Mouse (Mus musculus) intestine, embryonic 14.5 days (tissue): ENCODE data around the gene Acot2. TPM values are rescaled to one million over a fixed set of nuclear protein-coding genes. Genes with fewer than 3 reads are reported as not detected.
"Not testable (repeated sequence)": the region's sequence is repeated elsewhere in the genome, so short reads cannot be mapped to it uniquely, and the experiment has no call there.

Experiments used
- ATAC-seq: fragments of 200-750 bp; cut with Nextera tagmentation; replicated peaks from 2 replicates; pipeline ENCODE4 v1.8.0; 2017; ENCODE audit warnings: low read depth, moderate number of reproducible peaks, moderate TSS enrichment, moderate library complexity; ENCODE audit not compliant: low FRiP score, low TSS enrichment
- DNase-seq: peaks from one replicate; pipeline ENCODE4 v3.0.0-alpha.2; 2018; ENCODE audit warnings: low spot score
- H3K27ac ChIP-seq: fragments of 300-500 bp; sonication (generic); 2 replicates; pipeline ENCODE4 v1.5.1; 2014; ENCODE audit warnings: low read depth, mild to moderate bottlenecking, control low read depth
- H3K27me3 ChIP-seq: fragments of 300-500 bp; sonication (generic); replicated peaks from 2 replicates; pipeline ENCODE4 v1.6.1; 2014; ENCODE audit warnings: low read length, control low read depth; ENCODE audit not compliant: control insufficient read depth, insufficient read depth
- H3K36me3 ChIP-seq: fragments of 300-500 bp; sonication (generic); 2 replicates; pipeline ENCODE4 v1.6.1; 2014; ENCODE audit warnings: low read length, control low read depth; ENCODE audit not compliant: control insufficient read depth, insufficient read depth
- H3K4me1 ChIP-seq: fragments of 300-500 bp; sonication (generic); replicated peaks from 2 replicates; pipeline ENCODE4 v1.6.1; 2014; ENCODE audit warnings: low read length, control low read depth, mixed read lengths; ENCODE audit not compliant: control insufficient read depth, insufficient read depth
- H3K4me2 ChIP-seq: fragments of 300-500 bp; sonication (generic); 2 replicates; pipeline ENCODE4 v1.6.1; 2014; ENCODE audit warnings: low read length
- H3K4me3 ChIP-seq: fragments of 300-500 bp; sonication (generic); 2 replicates; pipeline ENCODE4 v1.5.1; 2014; ENCODE audit warnings: low read depth, low read length, control low read depth, mixed read lengths
- H3K9ac ChIP-seq: fragments of 300-500 bp; sonication (generic); 2 replicates; pipeline ENCODE4 v1.6.1; 2014; ENCODE audit warnings: mild to moderate bottlenecking, low read length
- H3K9me3 ChIP-seq: fragments of 300-500 bp; sonication (generic); 2 replicates; pipeline ENCODE4 v1.6.1; 2016; ENCODE audit warnings: low read length, control low read depth; ENCODE audit not compliant: control insufficient read depth
- WGBS: fragments of 180-500 bp; shearing (Covaris S2); extraction: QIAGEN DNeasy Blood & Tissue Kit; methylation state at CpG from one replicate; pipeline ENCODE4 v1.1.7; 2014; 5-methylcytosine and 5-hydroxymethylcytosine counted together
- polyA plus RNA-seq: library from polyadenylated mRNA; unstranded; fragments of >200 nt; fragmentation: Nextera tagmentation; extraction: Ambion mirVana; gene quantifications from 2 replicates; pipeline ENCODE4 v1.2.1, GENCODE M21; 2014

Acot2 gene
- polyA plus RNA-seq, 1 experiment from 2014 or later: 25.9 TPM

- no peaks in the 10 kb centered on the region for H3K36me3 ChIP-seq
- H3K4me3 ChIP-seq: no peak within 1 kb of the TSS
- 77% methylated on average over 4 of the region's 4 CpGs for WGBS
- no peak within 1 kb of the TSS for H3K27ac ChIP-seq
- H3K4me1 ChIP-seq: peaks cover 12% of the 10 kb centered on the region
- DNase-seq (no peak), ATAC-seq (no peak)
- peaks cover 2% of the 10 kb centered on the region; the same call in 1 of the 2 replicates for H3K9me3 ChIP-seq
- no peaks in the 10 kb centered on the region for H3K27me3 ChIP-seq
- no peak within 1 kb of the TSS for H3K4me2 ChIP-seq
- no peak within 1 kb of the TSS for H3K9ac ChIP-seq
These were observed 2.9 kb upstream of the Acot2 start, which contains the start of gene Heatr4 for GRCm38 (mm10) chr12:83984752-83985151. Gene Heatr4, minus strand, starts transcription at chr12:83984852.

GRCm38 (mm10) chr12:83987242-83987582 lies 449 bp upstream of the Acot2 start:
- H3K36me3 ChIP-seq: peaks cover 7% of the 10 kb centered on the region; the same call in 1 of the 2 replicates

DNA sequence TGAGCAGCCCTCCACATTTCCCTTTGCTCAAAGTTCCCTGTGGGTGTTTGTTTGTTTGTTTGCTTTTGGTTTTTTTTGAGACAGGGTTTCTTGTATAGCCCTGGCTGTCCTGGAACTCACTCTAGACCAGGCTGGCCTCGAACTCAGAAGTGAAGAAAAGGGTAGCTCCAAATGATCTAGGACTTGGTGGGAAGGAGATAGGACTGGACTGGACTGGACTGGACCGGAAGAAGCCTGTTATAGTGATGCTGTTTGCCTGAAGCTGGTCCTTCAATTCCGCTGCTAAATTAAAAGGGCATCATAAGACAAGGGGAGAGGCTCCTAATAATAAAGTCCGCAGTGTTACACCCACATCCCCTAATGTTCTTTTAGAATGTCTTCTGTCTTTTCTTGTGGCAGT lies 822 bp downstream of the Acot2 start:
- 65% methylated on average over 4 of the region's 4 CpGs for WGBS
- Histone ChIP-seq H3K36me3 (peaks cover 12% of the 10 kb centered on the region), H3K27me3 (no peaks in the 10 kb centered on the region), H3K9ac (peak overlapping the region; percentile 74), H3K4me3 (peak overlapping the region; percentile 55), H3K4me2 (peak overlapping the region; percentile 59), H3K27ac (peak overlapping the region; percentile 93), H3K4me1 (peaks cover 12% of the 10 kb centered on the region), H3K9me3 (no peaks in the 10 kb centered on the region)
- peak; percentile 44; the same call in 1 of the 2 replicates for ATAC-seq
- no peak for DNase-seq

More at GRCm38 (mm10) chr12:83987242-83987582, 449 bp upstream of the Acot2 start:
- peak overlapping the region; percentile 93 for H3K27ac ChIP-seq
- H3K9me3 ChIP-seq: peaks cover 2% of the 10 kb centered on the region; the same call in 1 of the 2 replicates
- H3K4me1 ChIP-seq: peaks cover 12% of the 10 kb centered on the region
- ATAC-seq: peak; percentile 34
- peak overlapping the region; percentile 55 for H3K4me3 ChIP-seq
- 18% methylated on average over 8 of the region's 8 CpGs for WGBS
- H3K9ac ChIP-seq: peak overlapping the region; percentile 74; the same call in 1 of the 2 replicates
- peak overlapping the region; percentile 59 for H3K4me2 ChIP-seq
- H3K27me3 ChIP-seq: no peaks in the 10 kb centered on the region
- DNase-seq: no peak

- Histone ChIP-seq H3K9ac (no peak overlapping the region), H3K9me3 (no peaks in the 10 kb centered on the region), H3K27me3 (no peaks in the 10 kb centered on the region), H3K27ac (no peak overlapping the region), H3K4me1 (peaks cover 12% of the 10 kb centered on the region), H3K4me2 (no peak overlapping the region), H3K4me3 (no peak overlapping the region), H3K36me3 (peaks cover 15% of the 10 kb centered on the region)
- WGBS: 93% methylated on average over 4 of the region's 4 CpGs
- no peak for DNase-seq
- no peak for ATAC-seq
These were observed 1.7 kb downstream of the Acot2 start for GRCm38 (mm10) chr12:83989378-83989777.

DNA sequence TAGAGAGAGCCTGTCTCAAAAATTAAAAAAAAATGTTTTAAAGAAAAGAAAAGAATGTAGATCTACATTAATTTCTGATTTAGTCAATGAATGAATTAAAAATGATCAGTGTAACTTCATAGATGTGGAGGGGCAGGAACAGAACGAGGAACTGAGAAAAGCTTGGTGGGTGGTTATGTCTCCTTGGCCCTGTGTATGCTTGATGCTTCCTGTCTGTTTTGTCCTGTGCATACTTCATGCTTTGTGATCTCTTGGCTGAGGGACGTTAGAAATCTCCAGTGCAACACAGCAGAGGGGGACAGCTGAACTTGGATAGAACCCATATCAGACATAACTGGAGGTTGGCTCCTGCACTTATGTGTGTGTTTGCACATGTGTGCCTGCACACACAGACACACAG lies 9.6 kb downstream of the Acot2 start:
- H3K9me3 ChIP-seq: peaks cover 2% of the 10 kb centered on the region; the same call in 1 of the 2 replicates
- no peaks in the 10 kb centered on the region for H3K4me1 ChIP-seq
- DNase-seq: no peak
- H3K4me3 ChIP-seq: no peak overlapping the region
- H3K36me3 ChIP-seq: peaks cover 8% of the 10 kb centered on the region
- 63% methylated on average over 2 of the region's 2 CpGs for WGBS
- no peaks in the 10 kb centered on the region for H3K27me3 ChIP-seq
- ATAC-seq: no peak
- no peak overlapping the region for H3K27ac ChIP-seq
- no peak overlapping the region for H3K9ac ChIP-seq
- no peak overlapping the region for H3K4me2 ChIP-seq

GRCm38 (mm10) chr12:83998341-83999107 lies 10.9 kb downstream of the Acot2 start:
- Histone ChIP-seq H3K4me3 (no peak overlapping the region), H3K27me3 (no peaks in the 10 kb centered on the region), H3K4me2 (no peak overlapping the region), H3K4me1 (no peaks in the 10 kb centered on the region), H3K9me3 (peaks cover 2% of the 10 kb centered on the region; the same call in 1 of the 2 replicates), H3K9ac (no peak overlapping the region), H3K27ac (no peak overlapping the region), H3K36me3 (peaks cover 3% of the 10 kb centered on the region; the same call in 1 of the 2 replicates)
- 60% methylated on average over 11 of the region's 11 CpGs for WGBS
- ATAC-seq (no peak), DNase-seq (no peak)

- H3K9ac ChIP-seq, DNase-seq, H3K36me3 ChIP-seq, H3K4me2 ChIP-seq, H3K4me1 ChIP-seq, ATAC-seq, H3K4me3 ChIP-seq, H3K27me3 ChIP-seq, H3K9me3 ChIP-seq, H3K27ac ChIP-seq: not testable (repeated sequence)
- 56% methylated on average over 8 of the region's 8 CpGs for WGBS
These were observed 11.6 kb downstream of the Acot2 start for GRCm38 (mm10) chr12:83999237-83999636.

DNA sequence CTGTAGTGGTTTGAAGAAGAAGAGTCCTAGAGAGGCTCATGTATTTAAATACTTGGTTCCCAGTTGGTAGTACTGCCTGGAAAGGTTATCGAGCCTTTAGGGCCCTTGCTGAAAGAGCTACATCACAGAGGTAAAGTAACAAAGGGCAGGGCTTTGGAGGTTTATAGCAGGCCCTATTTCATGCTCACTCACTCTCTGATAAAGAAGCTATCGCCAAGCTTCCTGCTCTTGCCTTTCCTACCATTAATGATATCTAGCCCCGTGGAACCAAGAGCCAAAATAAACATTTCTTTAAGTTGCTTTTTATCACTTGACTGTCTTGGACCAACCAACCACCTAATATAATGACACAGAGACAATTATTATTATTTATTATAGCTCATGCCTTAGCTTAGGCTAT lies 12.8 kb downstream of the Acot2 start:
- Histone ChIP-seq H3K4me2 (no peak overlapping the region), H3K36me3 (no peaks in the 10 kb centered on the region), H3K27ac (no peak overlapping the region), H3K4me3 (no peak overlapping the region), H3K9ac (no peak overlapping the region), H3K9me3 (peaks cover 2% of the 10 kb centered on the region; the same call in 1 of the 2 replicates), H3K4me1 (no peaks in the 10 kb centered on the region), H3K27me3 (no peaks in the 10 kb centered on the region)
- 44% methylated on average over 3 of the region's 3 CpGs for WGBS
- DNase-seq: no peak
- no peak for ATAC-seq

DNA sequence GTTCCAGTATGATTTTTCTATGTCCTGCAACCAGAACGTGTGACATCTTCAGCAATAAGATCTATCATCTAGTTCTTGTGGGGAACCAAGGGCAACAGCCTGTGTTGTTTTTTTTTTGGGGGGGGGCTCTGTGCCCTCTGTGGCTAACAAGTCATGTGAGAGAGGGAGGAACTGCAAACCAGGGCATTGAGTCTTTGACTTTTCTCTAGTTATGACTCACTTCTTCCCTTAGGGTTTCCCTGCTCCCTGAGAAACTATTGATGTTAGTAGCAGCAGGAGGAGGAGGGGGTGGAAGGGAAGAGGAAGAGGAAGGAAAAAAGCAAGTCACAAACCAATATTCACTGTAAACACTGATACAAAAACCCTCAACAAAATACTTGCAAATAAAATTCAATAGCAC lies 16.2 kb downstream of the Acot2 start:
- no peak for ATAC-seq
- 76% methylated on average over 1 of the region's 1 CpGs for WGBS
- Histone ChIP-seq H3K36me3 (no peaks in the 10 kb centered on the region), H3K4me2 (no peak overlapping the region), H3K9me3 (peaks cover 2% of the 10 kb centered on the region; the same call in 1 of the 2 replicates), H3K9ac (no peak overlapping the region), H3K4me3 (no peak overlapping the region), H3K4me1 (no peaks in the 10 kb centered on the region), H3K27ac (no peak overlapping the region), H3K27me3 (no peaks in the 10 kb centered on the region)
- no peak for DNase-seq
